Mouse (Mus musculus): ENCODE data around the gene 2200002J24Rik. TPM values are rescaled to one million over a fixed set of nuclear protein-coding genes. Genes with fewer than 3 reads are reported as not detected.

Gene 2200002J24Rik
- polyA plus RNA-seq (2016; fragmentation: Nextera tagmentation; extraction: Ambion mirVana) = not detected in 2 replicates

- ATAC-seq (ENCODE audit: insufficient number of reproducible peaks, insufficient read depth, low FRiP score, low TSS enrichment) = no peak
Measured at GRCm38 (mm10) chr7:30698589-30698988, at the start of gene 2200002J24Rik. TSS of gene 2200002J24Rik (plus strand) at chr7:30698926.

GRCm38 (mm10) chr7:30649591-30650540, 48.9 kb upstream of the 2200002J24Rik start, which contains the start of gene Rbm42:
TSS of gene Rbm42 (minus strand) at chr7:30650317.
- Histone ChIP-seq H3K27ac (peak within 1 kb of the TSS; percentile 46; the same call in 1 of the 2 replicates), H3K27me3 (no peaks in the 10 kb centered on the region), H3K9me3 (no peaks in the 10 kb centered on the region), H3K9ac (peak within 1 kb of the TSS; percentile 92), H3K4me3 (peak within 1 kb of the TSS; percentile 88), H3K4me1 (peaks cover 3% of the 10 kb centered on the region; the same call in 1 of the 2 replicates), H3K4me2 (replicated peaks) (peak within 1 kb of the TSS; percentile 92), H3K36me3 (peaks cover 61% of the 10 kb centered on the region)
- ATAC-seq (ENCODE audit: insufficient number of reproducible peaks, insufficient read depth, low FRiP score, low TSS enrichment) = peak; percentile 98
- WGBS = 1% methylated on average over 59 of the region's 59 CpGs

More at GRCm38 (mm10) chr7:30698589-30698988, at the start of gene 2200002J24Rik:
- 35% methylated on average over 9 of the region's 9 CpGs for WGBS
- H3K36me3 ChIP-seq = no peaks in the 10 kb centered on the region
- H3K27ac ChIP-seq = no peak within 1 kb of the TSS
- H3K4me3 ChIP-seq = no peak within 1 kb of the TSS
- H3K4me2 ChIP-seq (replicated peaks) = no peak within 1 kb of the TSS
- H3K27me3 ChIP-seq = no peaks in the 10 kb centered on the region
- H3K4me1 ChIP-seq = no peaks in the 10 kb centered on the region
- no peak within 1 kb of the TSS for H3K9ac ChIP-seq
- H3K9me3 ChIP-seq = no peaks in the 10 kb centered on the region

GRCm38 (mm10) chr7:30664529-30665200, 34.1 kb upstream of the 2200002J24Rik start, which contains the start of gene Haus5:
TSS of gene Haus5 (minus strand) at chr7:30664994.
- WGBS = 1% methylated on average over 34 of the region's 34 CpGs
- Histone ChIP-seq H3K4me1 (0 out of 2 replicates have a peak, but pooled peaks cover 6% of the 10 kb centered on the region), H3K27ac (no peak within 1 kb of the TSS), H3K9me3 (no peaks in the 10 kb centered on the region), H3K9ac (peak within 1 kb of the TSS; percentile 66), H3K27me3 (0 out of 2 replicates have a peak, but pooled peaks cover 3% of the 10 kb centered on the region), H3K36me3 (peaks cover 21% of the 10 kb centered on the region), H3K4me2 (replicated peaks) (peak within 1 kb of the TSS; percentile 83), H3K4me3 (peak within 1 kb of the TSS; percentile 68)
- ATAC-seq (ENCODE audit: insufficient number of reproducible peaks, insufficient read depth, low FRiP score, low TSS enrichment) = peak; percentile 87

- no peak; the same call in 1 of the 2 replicates for ATAC-seq (ENCODE audit: insufficient number of reproducible peaks, insufficient read depth, low FRiP score, low TSS enrichment)
- Histone ChIP-seq H3K9ac (peak overlapping the region; percentile 66), H3K36me3 (peaks cover 14% of the 10 kb centered on the region), H3K9me3 (no peaks in the 10 kb centered on the region), H3K4me1 (0 out of 2 replicates have a peak, but pooled peaks cover 6% of the 10 kb centered on the region), H3K27ac (no peak overlapping the region), H3K4me2 (replicated peaks) (peak overlapping the region; percentile 83), H3K4me3 (peak overlapping the region; percentile 68), H3K27me3 (0 out of 2 replicates have a peak, but pooled peaks cover 3% of the 10 kb centered on the region)
- 7% methylated on average over 11 of the region's 11 CpGs for WGBS
Measured at GRCm38 (mm10) chr7:30665321-30665720, 33.4 kb upstream of the 2200002J24Rik start.

- Histone ChIP-seq H3K4me2 (replicated peaks) (no peak overlapping the region), H3K9ac (no peak overlapping the region), H3K27me3 (0 out of 2 replicates have a peak, but pooled peaks cover 3% of the 10 kb centered on the region), H3K36me3 (no peaks in the 10 kb centered on the region), H3K9me3 (no peaks in the 10 kb centered on the region), H3K4me3 (no peak overlapping the region), H3K27ac (no peak overlapping the region), H3K4me1 (0 out of 2 replicates have a peak, but pooled peaks cover 5% of the 10 kb centered on the region)
- ATAC-seq (ENCODE audit: insufficient number of reproducible peaks, insufficient read depth, low FRiP score, low TSS enrichment) = no peak
- WGBS = 41% methylated on average over 3 of the region's 3 CpGs
Measured at GRCm38 (mm10) chr7:30669229-30669628, 29.5 kb upstream of the 2200002J24Rik start.

GRCm38 (mm10) chr7:30671480-30671879, 27.2 kb upstream of the 2200002J24Rik start, which contains the start of gene Pmis2:
TSS of gene Pmis2 (minus strand) at chr7:30671605.
- no peaks in the 10 kb centered on the region for H3K4me1 ChIP-seq
- no peak within 1 kb of the TSS for H3K4me2 ChIP-seq (replicated peaks)
- ATAC-seq (ENCODE audit: insufficient number of reproducible peaks, insufficient read depth, low FRiP score, low TSS enrichment) = no peak
- no peaks in the 10 kb centered on the region for H3K36me3 ChIP-seq
- H3K4me3 ChIP-seq = no peak within 1 kb of the TSS
- H3K9me3 ChIP-seq = no peaks in the 10 kb centered on the region
- 74% methylated on average over 9 of the region's 9 CpGs for WGBS
- no peak within 1 kb of the TSS for H3K9ac ChIP-seq
- H3K27me3 ChIP-seq = 0 out of 2 replicates have a peak, but pooled peaks cover 3% of the 10 kb centered on the region
- no peak within 1 kb of the TSS for H3K27ac ChIP-seq

GRCm38 (mm10) chr7:30678263-30678975, 20.3 kb upstream of the 2200002J24Rik start:
- no peak overlapping the region for H3K4me2 ChIP-seq (replicated peaks)
- 67% methylated on average over 5 of the region's 5 CpGs for WGBS
- H3K27me3 ChIP-seq = no peaks in the 10 kb centered on the region
- H3K4me3 ChIP-seq = no peak overlapping the region
- H3K9me3 ChIP-seq = no peaks in the 10 kb centered on the region
- no peak overlapping the region for H3K27ac ChIP-seq
- no peaks in the 10 kb centered on the region for H3K36me3 ChIP-seq
- no peak for ATAC-seq (ENCODE audit: insufficient number of reproducible peaks, insufficient read depth, low FRiP score, low TSS enrichment)
- no peaks in the 10 kb centered on the region for H3K4me1 ChIP-seq
- H3K9ac ChIP-seq = no peak overlapping the region

- H3K27ac ChIP-seq = no peak overlapping the region
- no peak for ATAC-seq (ENCODE audit: insufficient number of reproducible peaks, insufficient read depth, low FRiP score, low TSS enrichment)
- 60% methylated on average over 5 of the region's 5 CpGs for WGBS
- H3K36me3 ChIP-seq = no peaks in the 10 kb centered on the region
- no peaks in the 10 kb centered on the region for H3K9me3 ChIP-seq
- no peak overlapping the region for H3K4me3 ChIP-seq
- H3K4me2 ChIP-seq (replicated peaks) = no peak overlapping the region
- peaks cover 6% of the 10 kb centered on the region for H3K27me3 ChIP-seq
- H3K9ac ChIP-seq = no peak overlapping the region
- no peaks in the 10 kb centered on the region for H3K4me1 ChIP-seq
Measured at GRCm38 (mm10) chr7:30681897-30682296, 16.8 kb upstream of the 2200002J24Rik start.

- no peaks in the 10 kb centered on the region for H3K36me3 ChIP-seq
- no peak for ATAC-seq (ENCODE audit: insufficient number of reproducible peaks, insufficient read depth, low FRiP score, low TSS enrichment)
- H3K4me3 ChIP-seq = no peak overlapping the region
- no peak overlapping the region for H3K27ac ChIP-seq
- H3K27me3 ChIP-seq = peaks cover 20% of the 10 kb centered on the region
- H3K9me3 ChIP-seq = no peaks in the 10 kb centered on the region
- H3K4me1 ChIP-seq = no peaks in the 10 kb centered on the region
- WGBS = 73% methylated on average over 2 of the region's 2 CpGs
- no peak overlapping the region for H3K4me2 ChIP-seq (replicated peaks)
- no peak overlapping the region for H3K9ac ChIP-seq
Measured at GRCm38 (mm10) chr7:30683425-30683824, 15.3 kb upstream of the 2200002J24Rik start.

- H3K36me3 ChIP-seq = no peaks in the 10 kb centered on the region
- H3K4me1 ChIP-seq = no peaks in the 10 kb centered on the region
- H3K4me3 ChIP-seq = no peak overlapping the region
- H3K27me3 ChIP-seq = peaks cover 21% of the 10 kb centered on the region
- WGBS = 65% methylated on average over 6 of the region's 6 CpGs
- no peak overlapping the region for H3K9ac ChIP-seq
- no peak overlapping the region for H3K27ac ChIP-seq
- no peak for ATAC-seq (ENCODE audit: insufficient number of reproducible peaks, insufficient read depth, low FRiP score, low TSS enrichment)
- H3K9me3 ChIP-seq = no peaks in the 10 kb centered on the region
- H3K4me2 ChIP-seq (replicated peaks) = no peak overlapping the region
Measured at GRCm38 (mm10) chr7:30688325-30688724, 10.4 kb upstream of the 2200002J24Rik start.

- ATAC-seq (ENCODE audit: insufficient number of reproducible peaks, insufficient read depth, low FRiP score, low TSS enrichment) = no peak
- H3K9ac ChIP-seq = no peak overlapping the region
- H3K27ac ChIP-seq = no peak overlapping the region
- H3K4me2 ChIP-seq (replicated peaks) = no peak overlapping the region
- no peaks in the 10 kb centered on the region for H3K9me3 ChIP-seq
- H3K4me3 ChIP-seq = no peak overlapping the region
- no peaks in the 10 kb centered on the region for H3K36me3 ChIP-seq
- no peaks in the 10 kb centered on the region for H3K27me3 ChIP-seq
- H3K4me1 ChIP-seq = no peaks in the 10 kb centered on the region
- 57% methylated on average over 5 of the region's 5 CpGs for WGBS
Measured at GRCm38 (mm10) chr7:30698101-30698500, 625 bp upstream of the 2200002J24Rik start.
